Mouse (Mus musculus): Measurements from ENCODE around the gene Fmnl2. TPM values are rescaled to one million over a fixed set of nuclear protein-coding genes. Genes with fewer than 3 reads are reported as not detected.

Fmnl2 gene
- total RNA-seq, 1 experiment, result 13.6 TPM

- Histone ChIP-seq H3K4me3 (ENCODE audit: insufficient read depth in 1 of 2, low read depth in 1 of 2, low read length in 2 of 2, poor library complexity in 1 of 2, severe bottlenecking in 1 of 2) (no peak overlapping the region), H3K27ac (ENCODE audit: insufficient read depth, low read depth, low read length, poor library complexity, severe bottlenecking) (no peak overlapping the region), H3K9ac (ENCODE audit: insufficient read depth, low read depth, low read length, poor library complexity, severe bottlenecking) (no peak overlapping the region), H3K9me3 (ENCODE audit: control insufficient read depth, insufficient read depth, low read depth, low read length) (no peaks in the 10 kb centered on the region), H3K36me3 (ENCODE audit: control insufficient read depth, insufficient read depth, low read length, poor library complexity, severe bottlenecking) (no peaks in the 10 kb centered on the region), H3K4me1 (ENCODE audit: control insufficient read depth in 2 of 2, insufficient read depth in 2 of 2, low read length in 2 of 2, poor library complexity in 1 of 2) (peaks cover 0 to 2% of the 10 kb centered on the region in 2 experiments; a peak in 1 of 4 replicates)
- in situ Hi-C loops (cut with MboI; ENCODE audit: low sequenced_read_pairs in 2 of 2, unreplicated experiment in 2 of 2), result no loop called here
- TF ChIP-seq ZC3H11A (IDR thresholded peaks at IDR 0.05; ENCODE audit: borderline replicate concordance, low read depth, low read length) (no peak), HCFC1 (IDR thresholded peaks at IDR 0.05; ENCODE audit: borderline replicate concordance, insufficient read depth, low read length) (no peak), CHD2 (IDR thresholded peaks at IDR 0.05; ENCODE audit: low read depth, low read length) (no peak), MAFK (IDR thresholded peaks at IDR 0.05; ENCODE audit: insufficient read depth, low read depth, low read length) (no peak), ZNF384 (IDR thresholded peaks at IDR 0.05; ENCODE audit: low read depth, low read length) (no peak)
- no peak for DNase-seq (ENCODE audit: low read depth, low spot score)
These were observed 142.8 kb downstream of the Fmnl2 start for GRCm38 (mm10) chr2:53000446-53000845.

GRCm38 (mm10) chr2:53006161-53006560, 148.5 kb downstream of the Fmnl2 start:
- no peaks in the 10 kb centered on the region for H3K9me3 ChIP-seq (ENCODE audit: control insufficient read depth, insufficient read depth, low read depth, low read length)
- H3K36me3 ChIP-seq (ENCODE audit: control insufficient read depth, insufficient read depth, low read length, poor library complexity, severe bottlenecking), result no peaks in the 10 kb centered on the region
- no peak overlapping the region for H3K27ac ChIP-seq (ENCODE audit: insufficient read depth, low read depth, low read length, poor library complexity, severe bottlenecking)
- no peak overlapping the region for H3K4me3 ChIP-seq (ENCODE audit: insufficient read depth in 1 of 2, low read depth in 1 of 2, low read length in 2 of 2, poor library complexity in 1 of 2, severe bottlenecking in 1 of 2)
- in situ Hi-C loops (cut with MboI; ENCODE audit: low sequenced_read_pairs in 2 of 2, unreplicated experiment in 2 of 2), result no loop called here
- H3K9ac ChIP-seq (ENCODE audit: insufficient read depth, low read depth, low read length, poor library complexity, severe bottlenecking), result no peak overlapping the region
- TF ChIP-seq ZC3H11A (IDR thresholded peaks at IDR 0.05; ENCODE audit: borderline replicate concordance, low read depth, low read length), result no peak
- no peak for TF ChIP-seq CHD2 (IDR thresholded peaks at IDR 0.05; ENCODE audit: low read depth, low read length)
- TF ChIP-seq HCFC1 (IDR thresholded peaks at IDR 0.05; ENCODE audit: borderline replicate concordance, insufficient read depth, low read length), result no peak
- TF ChIP-seq ZNF384 (IDR thresholded peaks at IDR 0.05; ENCODE audit: low read depth, low read length), result no peak
- TF ChIP-seq MAFK (IDR thresholded peaks at IDR 0.05; ENCODE audit: insufficient read depth, low read depth, low read length), result no peak
- H3K4me1 ChIP-seq (ENCODE audit: control insufficient read depth in 2 of 2, insufficient read depth in 2 of 2, low read length in 2 of 2, poor library complexity in 1 of 2), result peaks cover 0 to 2% of the 10 kb centered on the region in 2 experiments; a peak in 1 of 4 replicates
- DNase-seq (ENCODE audit: low read depth, low spot score), result no peak

GRCm38 (mm10) chr2:53007142-53007541, 149.5 kb downstream of the Fmnl2 start:
- in situ Hi-C loops (cut with MboI; ENCODE audit: low sequenced_read_pairs in 2 of 2, unreplicated experiment in 2 of 2), result no loop called here
- Histone ChIP-seq H3K36me3 (ENCODE audit: control insufficient read depth, insufficient read depth, low read length, poor library complexity, severe bottlenecking) (no peaks in the 10 kb centered on the region), H3K4me3 (ENCODE audit: insufficient read depth in 1 of 2, low read depth in 1 of 2, low read length in 2 of 2, poor library complexity in 1 of 2, severe bottlenecking in 1 of 2) (no peak overlapping the region), H3K27ac (ENCODE audit: insufficient read depth, low read depth, low read length, poor library complexity, severe bottlenecking) (no peak overlapping the region), H3K9ac (ENCODE audit: insufficient read depth, low read depth, low read length, poor library complexity, severe bottlenecking) (no peak overlapping the region), H3K9me3 (ENCODE audit: control insufficient read depth, insufficient read depth, low read depth, low read length) (no peaks in the 10 kb centered on the region), H3K4me1 (ENCODE audit: control insufficient read depth in 2 of 2, insufficient read depth in 2 of 2, low read length in 2 of 2, poor library complexity in 1 of 2) (peaks cover 0 to 2% of the 10 kb centered on the region in 2 experiments; a peak in 1 of 4 replicates)
- peak; percentile 55 for TF ChIP-seq ZC3H11A (IDR thresholded peaks at IDR 0.05; ENCODE audit: borderline replicate concordance, low read depth, low read length)
- no peak for TF ChIP-seq CHD2 (IDR thresholded peaks at IDR 0.05; ENCODE audit: low read depth, low read length)
- peak; percentile 63; the same call in 1 of the 2 replicates for TF ChIP-seq MAFK (IDR thresholded peaks at IDR 0.05; ENCODE audit: insufficient read depth, low read depth, low read length)
- 0 out of 2 replicates have a peak, but pooled peaks have one; percentile 23 for TF ChIP-seq ZNF384 (IDR thresholded peaks at IDR 0.05; ENCODE audit: low read depth, low read length)
- TF ChIP-seq HCFC1 (IDR thresholded peaks at IDR 0.05; ENCODE audit: borderline replicate concordance, insufficient read depth, low read length), result peak; percentile 33; the same call in 1 of the 2 replicates
- DNase-seq (ENCODE audit: low read depth, low spot score), result peak; percentile 75

GRCm38 (mm10) chr2:53013051-53013450, 155.4 kb downstream of the Fmnl2 start:
- TF ChIP-seq MAFK (IDR thresholded peaks at IDR 0.05; ENCODE audit: insufficient read depth, low read depth, low read length) (no peak), HCFC1 (IDR thresholded peaks at IDR 0.05; ENCODE audit: borderline replicate concordance, insufficient read depth, low read length) (no peak), CHD2 (IDR thresholded peaks at IDR 0.05; ENCODE audit: low read depth, low read length) (no peak), ZC3H11A (IDR thresholded peaks at IDR 0.05; ENCODE audit: borderline replicate concordance, low read depth, low read length) (no peak), ZNF384 (IDR thresholded peaks at IDR 0.05; ENCODE audit: low read depth, low read length) (no peak)
- no peaks in the 10 kb centered on the region for H3K9me3 ChIP-seq (ENCODE audit: control insufficient read depth, insufficient read depth, low read depth, low read length)
- H3K9ac ChIP-seq (ENCODE audit: insufficient read depth, low read depth, low read length, poor library complexity, severe bottlenecking), result no peak overlapping the region
- no peak overlapping the region for H3K27ac ChIP-seq (ENCODE audit: insufficient read depth, low read depth, low read length, poor library complexity, severe bottlenecking)
- no peak for DNase-seq (ENCODE audit: low read depth, low spot score)
- H3K4me1 ChIP-seq (ENCODE audit: control insufficient read depth in 2 of 2, insufficient read depth in 2 of 2, low read length in 2 of 2, poor library complexity in 1 of 2), result no peaks in the 10 kb centered on the region
- H3K36me3 ChIP-seq (ENCODE audit: control insufficient read depth, insufficient read depth, low read length, poor library complexity, severe bottlenecking), result no peaks in the 10 kb centered on the region
- no peak overlapping the region for H3K4me3 ChIP-seq (ENCODE audit: insufficient read depth in 1 of 2, low read depth in 1 of 2, low read length in 2 of 2, poor library complexity in 1 of 2, severe bottlenecking in 1 of 2)
- in situ Hi-C loops (cut with MboI; ENCODE audit: low sequenced_read_pairs in 2 of 2, unreplicated experiment in 2 of 2), result no loop called here
